Mouse (Mus musculus) erythroblast, embryonic 14.5 days (primary cell): Measurements from ENCODE around the gene Rasl11b.

ENCODE experiments used
- GATA1 ChIP-seq: IDR thresholded peaks from 2 replicates; pipeline ENCODE4 v1.6.1; 2012; ENCODE audit warnings: low read length, inconsistent platforms, mixed read lengths
- TAL1 ChIP-seq: IDR thresholded peaks from 3 replicates; pipeline ENCODE4 v1.6.1; 2012; ENCODE audit warnings: low read length, inconsistent platforms, mixed read lengths

DNA sequence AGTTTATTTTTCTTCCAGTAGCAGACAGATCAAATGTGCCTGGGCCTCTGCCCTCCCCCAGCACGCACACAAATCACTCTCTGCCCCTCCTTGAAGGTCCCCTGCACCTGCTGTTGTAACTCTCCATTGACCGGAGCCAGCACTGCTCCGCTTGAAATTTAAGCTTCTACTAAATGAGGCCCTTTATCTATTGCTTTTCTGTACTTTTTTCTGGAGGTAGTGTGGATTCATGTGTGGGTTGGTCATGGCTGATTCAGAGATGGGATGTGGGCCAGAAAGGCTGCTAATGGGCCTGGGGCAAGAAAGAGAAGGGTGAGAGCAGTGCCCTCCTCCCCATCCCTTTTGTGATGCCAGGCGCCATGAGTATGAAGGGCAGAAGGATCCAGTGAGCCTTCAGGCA is 51.4 kb downstream of the Rasl11b start:
- TF ChIP-seq TAL1: no peak
- TF ChIP-seq GATA1: no peak
